Mouse (Mus musculus) layer of hippocampus, adult 2 months (tissue): ENCODE measurements around the gene Grin2d. TPM values are rescaled to one million over a fixed set of nuclear protein-coding genes. Genes with fewer than 3 reads are reported as not detected.
A peak's percentile ranks its signal among the peaks of the same experiment; 100 is the strongest.

Experiments
- DNase-seq, 2 experiments: peaks; one replicate each; pipeline ENCODE4 v3.0.0; 2022; ENCODE audit warnings: low spot score in 2 of 2
- H3K27ac ChIP-seq: fragments of 200-600 bp; 2 replicates; pipeline ENCODE4 v1.8.1; 2022
- H3K4me3 ChIP-seq: fragments of 200-600 bp; 2 replicates; pipeline ENCODE4 v1.8.1; 2022; ENCODE audit warnings: mild to moderate bottlenecking
- CTCF ChIP-seq: fragments of 200-600 bp; conservative IDR thresholded peaks from 2 replicates; pipeline ENCODE4 v1.8.1; 2022; ENCODE audit warnings: antibody characterized with exemption, mild to moderate bottlenecking, moderate library complexity
- total RNA-seq, 2 experiments: library from RNA; stranded (reverse); gene quantifications; 2 replicates each; pipeline ENCODE4 v1.2.3; 2021

Gene Grin2d
- total RNA-seq, 2 experiments from 2014 or later: 10.0 to 11.6 TPM

- TF ChIP-seq CTCF: no peak
These were observed 9.1 kb upstream of the Grin2d start for GRCm38 (mm10) chr7:45887246-45887645.

DNA sequence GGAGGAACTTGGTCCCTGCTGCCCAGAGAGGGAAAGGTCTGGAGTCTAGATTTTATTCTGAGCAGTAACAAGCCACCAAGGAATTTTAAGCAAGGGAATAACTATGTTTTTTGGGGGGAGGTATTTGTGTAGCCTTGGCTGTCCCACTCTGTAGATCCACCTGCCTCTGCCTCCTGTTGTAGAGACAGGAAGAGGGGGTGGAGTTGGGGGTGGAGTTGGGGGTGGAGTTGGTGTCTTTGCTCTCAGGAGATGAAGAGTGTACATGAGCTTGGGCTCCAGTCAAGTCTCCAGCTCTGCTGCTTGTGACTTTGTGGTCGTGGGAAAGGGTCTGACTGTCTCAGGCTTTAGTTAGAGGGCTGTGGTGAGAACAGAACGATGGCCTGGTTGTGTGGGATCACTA is 2.8 kb upstream of the Grin2d start:
- H3K4me3 ChIP-seq: no peak overlapping the region
- TF ChIP-seq CTCF: no peak
- no peak for DNase-seq
- no peak overlapping the region for H3K27ac ChIP-seq

More at GRCm38 (mm10) chr7:45887246-45887645, 9.1 kb upstream of the Grin2d start:
- H3K27ac ChIP-seq: no peak overlapping the region
- no peak overlapping the region for H3K4me3 ChIP-seq
- no peak for DNase-seq

DNA sequence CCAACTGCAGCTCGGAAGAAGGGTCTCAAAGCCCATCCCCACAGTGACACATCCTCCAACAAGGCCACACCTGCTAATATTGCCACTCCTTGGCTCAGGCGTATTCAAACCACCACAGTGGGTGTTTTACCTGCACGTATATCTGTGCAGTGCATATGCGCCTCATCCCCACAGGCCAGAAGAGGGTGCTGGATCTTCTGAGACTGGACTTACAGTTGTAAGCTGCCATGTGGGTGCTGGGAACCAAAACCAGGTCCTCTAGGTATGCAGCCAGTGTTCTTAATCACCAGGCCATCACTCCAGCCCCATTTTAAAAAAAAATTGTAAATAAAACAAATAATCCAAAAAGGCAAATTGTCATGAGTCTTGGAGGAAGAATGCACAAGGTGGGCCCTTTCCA is 2.4 kb upstream of the Grin2d start:
- DNase-seq: no peak
- Histone ChIP-seq H3K4me3 (no peak overlapping the region), H3K27ac (no peak overlapping the region)
- no peak for TF ChIP-seq CTCF

- TF ChIP-seq CTCF: no peak
- Histone ChIP-seq H3K4me3 (no peak overlapping the region), H3K27ac (no peak overlapping the region)
- no peak for DNase-seq
These were observed 1.3 kb downstream of the Grin2d start for GRCm38 (mm10) chr7:45876895-45877294.

DNA sequence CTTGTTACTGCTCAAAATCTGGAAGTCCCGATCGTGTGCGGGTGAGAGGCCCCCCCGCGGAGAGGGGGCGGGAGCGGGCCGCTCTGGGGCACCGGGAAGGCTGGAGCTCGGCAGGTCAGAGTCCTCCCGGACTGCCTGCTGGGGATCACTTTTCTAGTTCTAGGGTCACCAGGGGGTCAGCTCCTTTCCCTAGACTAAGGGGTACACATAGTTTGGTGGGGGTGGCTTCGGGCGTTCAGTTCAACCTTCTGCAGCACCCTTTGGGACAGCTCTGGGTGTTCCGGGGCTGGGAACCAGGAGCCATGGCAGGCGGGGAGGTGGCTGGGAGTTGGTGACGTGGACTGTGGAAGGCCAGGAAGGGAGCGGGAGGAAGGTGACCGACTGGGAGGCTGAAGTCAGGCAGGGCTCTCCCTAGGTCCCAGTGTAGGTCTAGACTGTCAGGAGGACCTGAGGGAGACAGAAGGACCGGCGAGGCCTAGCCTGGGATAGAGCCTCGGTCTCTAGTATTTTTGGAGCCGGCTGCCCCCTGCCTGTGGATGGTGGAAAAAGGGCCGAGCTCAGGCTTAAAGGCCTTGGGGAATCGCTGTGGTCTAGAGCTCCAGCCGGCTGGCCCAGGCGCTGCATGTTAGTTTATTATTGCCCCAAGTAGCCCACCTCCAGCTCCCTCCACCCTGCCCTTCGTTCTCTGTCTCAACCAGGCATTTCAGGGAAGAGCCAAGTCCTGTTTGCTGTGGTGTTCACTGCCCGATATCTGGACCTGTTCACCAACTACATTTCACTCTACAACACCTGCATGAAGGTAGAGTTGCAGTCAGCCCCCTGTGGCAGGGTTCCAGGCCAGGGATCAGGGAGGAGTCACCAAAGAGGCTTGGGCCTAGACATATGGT is 4.9 kb downstream of the Grin2d start:
- peak; percentile 72 for TF ChIP-seq CTCF
- Histone ChIP-seq H3K27ac (peak overlapping the region; percentile 90), H3K4me3 (peak overlapping the region; percentile 96)
- peak; percentile 38 to 47 for DNase-seq

DNA sequence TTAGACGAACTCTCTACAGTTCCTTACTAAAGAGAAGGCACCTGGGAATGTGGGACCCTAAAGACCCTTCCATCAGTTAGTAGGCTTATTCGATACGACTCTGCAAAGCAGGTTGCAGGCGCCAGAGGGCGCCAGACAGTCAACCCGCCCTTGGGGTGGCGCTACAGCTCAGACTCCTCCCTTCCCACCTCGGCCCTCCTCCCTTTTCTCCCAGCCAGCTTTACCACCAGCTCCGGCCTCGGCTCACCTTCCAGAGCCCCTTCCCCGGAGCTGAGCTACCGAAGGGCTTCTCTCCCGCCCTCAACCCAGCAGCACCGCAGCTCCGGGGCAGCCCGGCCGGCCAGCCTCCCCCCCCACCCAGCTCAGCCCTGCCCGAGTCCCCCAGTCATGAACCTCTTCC is 5.6 kb downstream of the Grin2d start, which contains the start of gene Kdelr1:
Gene Kdelr1, plus strand, starts transcription at position 149 of the 400 bp plus-strand sequence.
- H3K4me3 ChIP-seq: peak within 1 kb of the TSS; percentile 96
- DNase-seq: peak; percentile 90 to 94
- H3K27ac ChIP-seq: peak within 1 kb of the TSS; percentile 90
- peak; percentile 96 for TF ChIP-seq CTCF

- peak overlapping the region; percentile 39; the same call in 1 of the 2 replicates for H3K27ac ChIP-seq
- TF ChIP-seq CTCF: no peak
- H3K4me3 ChIP-seq: peak overlapping the region; percentile 39
- no peak for DNase-seq
These were observed 7.7 kb downstream of the Grin2d start for GRCm38 (mm10) chr7:45870282-45871058.

DNA sequence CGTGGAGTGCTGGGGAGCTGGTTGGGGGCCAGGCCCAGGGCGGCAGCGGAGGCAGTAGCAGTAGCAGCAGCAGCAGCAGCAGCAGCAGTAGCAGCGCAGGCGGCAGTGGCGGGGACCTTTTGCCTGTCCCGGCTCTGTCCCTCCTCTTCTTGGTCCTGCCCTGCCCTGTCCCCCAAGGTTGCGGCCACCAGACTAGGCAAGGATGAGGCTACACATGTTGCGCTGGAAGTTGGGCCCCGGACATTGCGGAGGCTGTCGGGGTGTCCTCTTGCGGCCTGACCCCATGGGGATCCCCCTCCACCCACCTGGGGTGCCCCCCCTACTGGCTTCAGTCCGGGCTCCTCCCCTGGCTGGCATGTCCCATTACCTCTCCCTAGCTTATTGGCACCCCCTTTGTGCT is 8.4 kb downstream of the Grin2d start:
- DNase-seq: no peak
- Histone ChIP-seq H3K4me3 (peak overlapping the region; percentile 24), H3K27ac (no peak overlapping the region)
- TF ChIP-seq CTCF: no peak

DNA sequence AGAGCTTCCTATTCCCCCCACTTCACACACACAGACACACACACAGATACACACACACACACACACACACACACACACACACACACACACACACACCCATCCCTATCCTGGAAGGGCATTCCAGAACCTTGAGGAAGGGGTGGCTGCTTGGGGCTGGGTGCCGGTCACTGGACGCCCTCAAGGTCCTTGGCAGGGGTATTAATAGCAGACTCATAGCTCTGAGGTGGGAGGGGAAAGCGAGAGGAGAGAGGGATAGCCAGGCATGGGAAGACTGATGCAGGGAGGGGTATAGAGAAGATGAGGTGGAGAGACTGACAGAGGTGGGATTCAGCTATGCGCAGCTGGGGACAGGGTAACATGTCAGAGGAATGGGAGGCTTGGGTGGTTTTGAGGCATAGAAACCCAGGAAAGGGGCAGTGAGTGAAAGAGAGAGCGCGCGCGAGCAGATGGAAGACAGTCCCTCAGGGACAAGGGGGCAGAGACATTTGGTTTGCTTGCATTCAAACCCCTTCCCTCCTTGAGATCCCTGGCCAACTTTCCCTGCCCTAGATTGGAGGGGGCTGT is 9.0 kb downstream of the Grin2d start:
- Histone ChIP-seq H3K27ac (no peak overlapping the region), H3K4me3 (no peak overlapping the region; the same call in 1 of the 2 replicates)
- no peak for DNase-seq
- TF ChIP-seq CTCF: no peak

DNA sequence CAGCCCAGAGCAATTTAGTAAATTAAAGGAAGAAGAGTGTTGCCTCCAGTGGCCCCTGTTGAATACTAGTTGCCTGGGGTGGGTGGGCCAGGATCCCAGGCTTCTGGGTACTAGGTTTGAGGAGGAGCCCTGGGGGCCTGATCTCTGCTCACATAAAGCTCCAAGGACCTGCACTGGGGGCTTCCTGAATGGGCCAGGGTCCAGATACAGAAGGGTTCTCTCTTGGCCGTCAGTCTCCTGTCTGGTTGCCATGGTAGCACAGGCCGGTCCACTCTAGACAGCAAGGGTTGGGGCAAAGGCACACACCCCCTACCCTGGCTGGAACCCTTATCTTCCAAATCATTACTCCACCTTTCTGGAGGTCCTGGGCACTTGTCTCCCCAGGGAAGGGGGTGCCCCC is 10.3 kb downstream of the Grin2d start:
- no peak for TF ChIP-seq CTCF
- no peak for DNase-seq
- Histone ChIP-seq H3K27ac (no peak overlapping the region), H3K4me3 (no peak overlapping the region)

GRCm38 (mm10) chr7:45865925-45866910 is 12.0 kb downstream of the Grin2d start:
- TF ChIP-seq CTCF: no peak

GRCm38 (mm10) chr7:45864435-45864834 is 13.7 kb downstream of the Grin2d start:
- DNase-seq: no peak
- Histone ChIP-seq H3K27ac (no peak overlapping the region), H3K4me3 (no peak overlapping the region)
- no peak for TF ChIP-seq CTCF

More at GRCm38 (mm10) chr7:45865925-45866910, 12.0 kb downstream of the Grin2d start:
- H3K4me3 ChIP-seq: peak overlapping the region; percentile 55
- peak; percentile 68 to 82 for DNase-seq
- peak overlapping the region; percentile 65 for H3K27ac ChIP-seq
